Mouse (Mus musculus): ENCODE data around the gene Otop2. TPM values are rescaled to one million over a fixed set of nuclear protein-coding genes. Genes with fewer than 3 reads are reported as not detected.

The Otop2 gene
- not detected for polyA plus RNA-seq (2017; shearing (Covaris generic))

GRCm38 (mm10) chr11:115306863-115307262 lies at the start of gene Otop2:
Otop2 (plus strand) TSS chr11:115307163.

GRCm38 (mm10) chr11:115267061-115267883 lies 39.7 kb upstream of the Otop2 start, which contains the start of gene Grin2c:
Grin2c (minus strand) TSS chr11:115267243.

GRCm38 (mm10) chr11:115276780-115277603 lies 30.0 kb upstream of the Otop2 start, which contains the start of gene Fdxr:
Fdxr (minus strand) TSS chr11:115277050.

GRCm38 (mm10) chr11:115297214-115297826 lies 9.6 kb upstream of the Otop2 start, which contains the start of gene Fads6:
Fads6 (minus strand) TSS chr11:115297663.

GRCm38 (mm10) chr11:115321906-115322693 lies 15.1 kb downstream of the Otop2 start, which contains the start of gene Ush1g:
Ush1g (minus strand) TSS chr11:115322041.

GRCm38 (mm10) chr11:115334531-115334930 lies 27.6 kb downstream of the Otop2 start, which contains the start of gene Otop3:
Otop3 (plus strand) TSS chr11:115334731.

GRCm38 (mm10) chr11:115367395-115367944 lies 60.5 kb downstream of the Otop2 start, which contains the start of gene Hid1:
Hid1 (minus strand) TSS chr11:115367756.

Other genes starting within 250 kb of the Otop2 start
- gene Cd300e, start 245.0 kb upstream of the Otop2 start, polyA plus RNA-seq (2017; shearing (Covaris generic)) = under 1 TPM in 1 of 2 experiments, not detected in 1; 0.73 TPM
- 100 to 1,000 TPM; 161 to 191 TPM for gene Rab37, start 215.7 kb upstream of the Otop2 start, polyA plus RNA-seq (2017; shearing (Covaris generic))
- gene Cd300lf, start 173.2 kb upstream of the Otop2 start, polyA plus RNA-seq (2017; shearing (Covaris generic)) = 1 to 10 TPM in 1 of 2 experiments, under 1 TPM in 1; 0.60 to 4.1 TPM
- 100 to 1,000 TPM; 316 to 490 TPM for gene Slc9a3r1, start 143.8 kb upstream of the Otop2 start, polyA plus RNA-seq (2017; shearing (Covaris generic))
- gene Tmem104, start 119.7 kb upstream of the Otop2 start, polyA plus RNA-seq (2017; shearing (Covaris generic)) = 10 to 100 TPM in 1 of 2 experiments, 1 to 10 TPM in 1; 9.5 to 14.9 TPM
- 10 to 100 TPM in 1 of 2 experiments, 1 to 10 TPM in 1; 7.7 to 13.8 TPM for gene Nat9, start 119.3 kb upstream of the Otop2 start, polyA plus RNA-seq (2017; shearing (Covaris generic))
- gene Grin2c, start 39.9 kb upstream of the Otop2 start, polyA plus RNA-seq (2017; shearing (Covaris generic)) = under 1 TPM in 1 of 2 experiments, not detected in 1; 0.05 TPM
- 10 to 100 TPM; 26.7 to 35.3 TPM for gene Fdxr, start 30.1 kb upstream of the Otop2 start, polyA plus RNA-seq (2017; shearing (Covaris generic))
- 1 to 10 TPM in 1 of 2 experiments, under 1 TPM in 1; 0.57 to 1.1 TPM for gene Fads6, start 9.5 kb upstream of the Otop2 start, polyA plus RNA-seq (2017; shearing (Covaris generic))
- gene Ush1g, start 14.9 kb downstream of the Otop2 start, polyA plus RNA-seq (2017; shearing (Covaris generic)) = not detected
- under 1 TPM in 1 of 2 experiments, not detected in 1; 0.16 TPM for gene Otop3, start 27.6 kb downstream of the Otop2 start, polyA plus RNA-seq (2017; shearing (Covaris generic))
- gene Hid1, start 60.6 kb downstream of the Otop2 start, polyA plus RNA-seq (2017; shearing (Covaris generic)) = 1 to 10 TPM; 2.2 to 9.0 TPM
- gene Cdr2l, start 74.8 kb downstream of the Otop2 start, polyA plus RNA-seq (2017; shearing (Covaris generic)) = under 1 TPM in 1 of 2 experiments, not detected in 1; 0.41 TPM
- 100 to 1,000 TPM; 139 to 191 TPM for gene Mrpl58, start 96.6 kb downstream of the Otop2 start, polyA plus RNA-seq (2017; shearing (Covaris generic))
- gene Atp5h, start 112.8 kb downstream of the Otop2 start, polyA plus RNA-seq (2017; shearing (Covaris generic)) = 100 to 1,000 TPM; 717 to 796 TPM
- 10 to 100 TPM; 47.7 to 82.2 TPM for gene Kctd2, start 113.0 kb downstream of the Otop2 start, polyA plus RNA-seq (2017; shearing (Covaris generic))
- under 1 TPM in 1 of 2 experiments, not detected in 1; 0.23 TPM for gene Trim80, start 133.4 kb downstream of the Otop2 start, polyA plus RNA-seq (2017; shearing (Covaris generic))
- gene Slc16a5, start 155.3 kb downstream of the Otop2 start, polyA plus RNA-seq (2017; shearing (Covaris generic)) = 10 to 100 TPM in 1 of 2 experiments, 1 to 10 TPM in 1; 2.6 to 13.6 TPM
- gene Armc7, start 168.5 kb downstream of the Otop2 start, polyA plus RNA-seq (2017; shearing (Covaris generic)) = 10 to 100 TPM; 69.6 to 70.1 TPM
- 100 to 1,000 TPM; 336 to 352 TPM for gene Nt5c, start 184.7 kb downstream of the Otop2 start, polyA plus RNA-seq (2017; shearing (Covaris generic))
- gene Jpt1, start 207.2 kb downstream of the Otop2 start, polyA plus RNA-seq (2017; shearing (Covaris generic)) = 100 to 1,000 TPM; 509 to 536 TPM
- gene Sumo2, start 229.1 kb downstream of the Otop2 start, polyA plus RNA-seq (2017; shearing (Covaris generic)) = 100 to 1,000 TPM; 793 to 799 TPM

Measured in activated CD4-positive, CD25-positive, alpha-beta regulatory T cell (primary cell).